Mouse (Mus musculus) kidney, embryonic 14.5 days (tissue): ENCODE measurements around the gene Mdc1. TPM values are rescaled to one million over a fixed set of nuclear protein-coding genes. Genes with fewer than 3 reads are reported as not detected.

Experiments used
- ATAC-seq: fragments of 200-750 bp; cut with Nextera tagmentation; 2 replicates; pipeline ENCODE4 v1.8.0; 2017; ENCODE audit warnings: moderate number of reproducible peaks, mild to moderate bottlenecking, moderate TSS enrichment, moderate library complexity; ENCODE audit not compliant: low FRiP score, low TSS enrichment
- H3K27ac ChIP-seq: fragments of 300-500 bp; sonication (generic); 2 replicates; pipeline ENCODE4 v1.5.1; 2014; ENCODE audit warnings: low read depth, mild to moderate bottlenecking, low read length, moderate library complexity, mixed read lengths
- H3K27me3 ChIP-seq: fragments of 300-500 bp; sonication (generic); 2 replicates; pipeline ENCODE4 v1.6.1; 2014; ENCODE audit warnings: mild to moderate bottlenecking, low read length; ENCODE audit not compliant: control insufficient read depth, insufficient read depth
- H3K36me3 ChIP-seq: fragments of 300-500 bp; sonication (generic); 2 replicates; pipeline ENCODE4 v1.6.1; 2014; ENCODE audit warnings: low read length, mixed read lengths; ENCODE audit not compliant: control insufficient read depth, insufficient read depth
- H3K4me1 ChIP-seq: fragments of 300-500 bp; sonication (generic); 2 replicates; pipeline ENCODE4 v1.6.1; 2014; ENCODE audit warnings: low read length, mixed read lengths; ENCODE audit not compliant: control insufficient read depth, insufficient read depth
- H3K4me2 ChIP-seq: fragments of 300-500 bp; sonication (generic); replicated peaks from 2 replicates; pipeline ENCODE4 v1.6.1; 2014; ENCODE audit warnings: low read depth, mild to moderate bottlenecking, low read length
- H3K4me3 ChIP-seq: fragments of 300-500 bp; sonication (generic); 2 replicates; pipeline ENCODE4 v1.5.1; 2014; ENCODE audit warnings: mild to moderate bottlenecking, low read length
- H3K9ac ChIP-seq: fragments of 300-500 bp; sonication (generic); 2 replicates; pipeline ENCODE4 v1.6.1; 2014; ENCODE audit warnings: low read depth, mild to moderate bottlenecking, low read length, moderate library complexity
- H3K9me3 ChIP-seq: fragments of 300-500 bp; sonication (generic); 2 replicates; pipeline ENCODE4 v1.6.1; 2016; ENCODE audit warnings: low read length; ENCODE audit not compliant: control insufficient read depth
- WGBS: fragments of 180-500 bp; shearing (Covaris S2); extraction: QIAGEN DNeasy Blood & Tissue Kit; methylation state at CpG from one replicate; pipeline ENCODE4 v1.1.7; 2014; 5-methylcytosine and 5-hydroxymethylcytosine counted together
- polyA plus RNA-seq: library from polyadenylated mRNA; unstranded; fragments of >200 nt; fragmentation: Nextera tagmentation; extraction: Ambion mirVana; gene quantifications from 2 replicates; pipeline ENCODE4 v1.2.1, GENCODE M21; 2014

Gene Mdc1
- polyA plus RNA-seq, 1 experiment from 2014 or later = 16.5 TPM

- no peak for ATAC-seq
- Histone ChIP-seq H3K4me3 (no peak overlapping the region), H3K36me3 (peaks cover 20% of the 10 kb centered on the region), H3K27ac (no peak overlapping the region), H3K4me1 (peaks cover 10% of the 10 kb centered on the region; the same call in 1 of the 2 replicates), H3K4me2 (no peak overlapping the region), H3K27me3 (no peaks in the 10 kb centered on the region), H3K9me3 (no peaks in the 10 kb centered on the region), H3K9ac (no peak overlapping the region)
- 45% methylated on average over 2 of the region's 2 CpGs for WGBS
Measured at GRCm38 (mm10) chr17:35859835-35860234, 18.5 kb downstream of the Mdc1 start.

DNA sequence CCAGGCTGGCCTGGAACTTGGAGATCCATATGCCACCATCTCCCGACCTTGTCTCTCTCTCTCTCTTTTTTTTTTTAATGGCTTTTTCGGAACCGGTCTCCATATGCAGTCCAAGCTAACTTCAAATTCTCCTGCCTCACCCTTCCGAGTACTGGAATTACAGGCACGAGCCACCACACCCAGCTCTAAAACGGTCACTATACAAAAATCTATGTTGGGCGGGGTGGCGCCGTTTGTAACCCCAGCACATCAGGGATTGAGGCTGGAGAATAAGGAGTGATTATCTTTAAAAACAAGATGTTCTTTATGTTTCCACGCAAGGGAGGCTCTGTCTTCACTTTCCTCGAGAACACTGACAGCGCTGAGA is 19.5 kb downstream of the Mdc1 start:
- H3K27ac ChIP-seq = peak overlapping the region; percentile 75; the same call in 1 of the 2 replicates
- WGBS = 3% methylated on average over 12 of the region's 12 CpGs
- peak; percentile 10 for ATAC-seq
- peak overlapping the region; percentile 73 for H3K9ac ChIP-seq
- H3K4me1 ChIP-seq = peaks cover 13% of the 10 kb centered on the region; the same call in 1 of the 2 replicates
- H3K4me2 ChIP-seq = peak overlapping the region; percentile 51
- peaks cover 18% of the 10 kb centered on the region for H3K36me3 ChIP-seq
- no peaks in the 10 kb centered on the region for H3K9me3 ChIP-seq
- no peaks in the 10 kb centered on the region for H3K27me3 ChIP-seq
- peak overlapping the region; percentile 77 for H3K4me3 ChIP-seq

- H3K9me3 ChIP-seq = no peaks in the 10 kb centered on the region
- WGBS = under 1% methylated on average over 47 of the region's 47 CpGs
- H3K27ac ChIP-seq = peak within 1 kb of the TSS; percentile 75
- H3K4me3 ChIP-seq = peak within 1 kb of the TSS; percentile 77
- peak within 1 kb of the TSS; percentile 73 for H3K9ac ChIP-seq
- no peaks in the 10 kb centered on the region for H3K27me3 ChIP-seq
- ATAC-seq = peak; percentile 91
- H3K36me3 ChIP-seq = peaks cover 18% of the 10 kb centered on the region
- H3K4me1 ChIP-seq = peaks cover 13% of the 10 kb centered on the region; the same call in 1 of the 2 replicates
- H3K4me2 ChIP-seq = peak within 1 kb of the TSS; percentile 51
Measured at GRCm38 (mm10) chr17:35861198-35861857, 20.0 kb downstream of the Mdc1 start, which contains the start of gene Nrm. Gene Nrm, plus strand, starts transcription at chr17:35861318.

DNA sequence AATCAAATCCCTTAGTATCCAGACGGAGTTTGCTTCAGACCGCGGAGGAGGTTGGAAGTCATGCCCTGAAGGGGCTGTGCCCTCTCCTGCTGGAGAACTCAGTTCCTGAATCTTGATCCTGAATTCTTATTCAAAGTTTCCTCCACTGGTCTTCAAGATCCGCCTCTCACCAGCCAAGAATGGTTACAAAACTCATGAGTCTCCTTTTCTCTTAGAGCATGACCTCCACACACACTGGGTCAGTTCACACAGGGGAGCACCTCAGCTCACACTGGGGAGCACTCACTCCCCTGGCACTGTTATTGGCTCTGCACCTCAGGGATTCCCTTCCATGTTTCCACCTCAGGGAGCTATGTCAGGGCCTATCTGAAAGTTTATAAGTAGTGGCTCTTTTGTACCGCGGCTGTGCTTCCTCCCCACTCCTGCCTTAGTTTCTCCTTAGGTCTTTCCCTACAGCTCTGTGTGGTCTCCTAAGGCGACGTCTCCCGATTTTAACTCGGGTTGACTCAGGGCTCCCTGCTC is 23.6 kb downstream of the Mdc1 start:
- Histone ChIP-seq H3K9me3 (no peaks in the 10 kb centered on the region), H3K9ac (peak overlapping the region; percentile 60), H3K27me3 (no peaks in the 10 kb centered on the region), H3K36me3 (no peaks in the 10 kb centered on the region), H3K4me3 (peak overlapping the region; percentile 54), H3K4me2 (peak overlapping the region; percentile 58), H3K27ac (peak overlapping the region; percentile 91), H3K4me1 (peaks cover 41% of the 10 kb centered on the region)
- no peak for ATAC-seq
- WGBS = 24% methylated on average over 10 of the region's 10 CpGs

GRCm38 (mm10) chr17:35865481-35866280 is 24.4 kb downstream of the Mdc1 start, which contains the start of gene Ppp1r18:
Gene Ppp1r18, plus strand, starts transcription at chr17:35865593.
- no peaks in the 10 kb centered on the region for H3K9me3 ChIP-seq
- WGBS = 1% methylated on average over 46 of the region's 48 CpGs
- peak within 1 kb of the TSS; percentile 54 for H3K4me3 ChIP-seq
- H3K36me3 ChIP-seq = no peaks in the 10 kb centered on the region
- H3K27me3 ChIP-seq = no peaks in the 10 kb centered on the region
- H3K27ac ChIP-seq = peak within 1 kb of the TSS; percentile 91
- H3K4me1 ChIP-seq = peaks cover 44% of the 10 kb centered on the region
- peak within 1 kb of the TSS; percentile 60 for H3K9ac ChIP-seq
- peak within 1 kb of the TSS; percentile 58 for H3K4me2 ChIP-seq
- peak; percentile 65 for ATAC-seq

DNA sequence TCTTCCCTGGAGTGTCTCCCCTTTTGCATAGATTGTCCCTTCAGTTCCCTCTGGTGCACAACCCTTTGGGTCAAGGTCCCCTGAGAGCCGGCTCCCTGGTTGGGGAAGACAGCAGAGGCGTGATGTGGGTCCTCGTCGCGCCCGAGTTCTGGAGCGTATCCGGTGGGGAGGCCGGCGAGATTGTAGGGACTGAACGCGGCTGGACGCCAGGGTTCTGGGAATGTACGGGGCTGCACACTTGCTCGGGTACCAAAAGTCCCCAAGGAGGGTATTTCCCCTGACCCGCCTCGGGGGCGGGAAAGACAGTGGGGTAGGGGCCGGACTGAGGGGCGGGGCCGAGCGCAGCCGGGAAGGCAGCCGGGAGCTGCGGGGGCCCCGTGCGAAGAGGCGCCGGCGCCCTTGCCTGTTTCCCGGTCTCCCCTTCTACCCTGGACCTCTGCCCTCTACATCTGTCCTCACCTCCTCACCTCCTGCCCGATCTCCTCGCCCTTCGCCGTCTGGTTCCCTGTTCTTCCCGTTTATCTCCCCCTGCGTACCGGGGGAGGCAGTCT is 25.0 kb downstream of the Mdc1 start:
- Histone ChIP-seq H3K36me3 (0 out of 2 replicates have a peak, but pooled peaks cover 3% of the 10 kb centered on the region), H3K9me3 (no peaks in the 10 kb centered on the region), H3K9ac (peak overlapping the region; percentile 60), H3K27me3 (no peaks in the 10 kb centered on the region), H3K4me3 (peak overlapping the region; percentile 54), H3K4me2 (peak overlapping the region; percentile 58), H3K4me1 (peaks cover 41% of the 10 kb centered on the region), H3K27ac (peak overlapping the region; percentile 91)
- ATAC-seq = peak; percentile 50
- under 1% methylated on average over 35 of the region's 38 CpGs for WGBS

DNA sequence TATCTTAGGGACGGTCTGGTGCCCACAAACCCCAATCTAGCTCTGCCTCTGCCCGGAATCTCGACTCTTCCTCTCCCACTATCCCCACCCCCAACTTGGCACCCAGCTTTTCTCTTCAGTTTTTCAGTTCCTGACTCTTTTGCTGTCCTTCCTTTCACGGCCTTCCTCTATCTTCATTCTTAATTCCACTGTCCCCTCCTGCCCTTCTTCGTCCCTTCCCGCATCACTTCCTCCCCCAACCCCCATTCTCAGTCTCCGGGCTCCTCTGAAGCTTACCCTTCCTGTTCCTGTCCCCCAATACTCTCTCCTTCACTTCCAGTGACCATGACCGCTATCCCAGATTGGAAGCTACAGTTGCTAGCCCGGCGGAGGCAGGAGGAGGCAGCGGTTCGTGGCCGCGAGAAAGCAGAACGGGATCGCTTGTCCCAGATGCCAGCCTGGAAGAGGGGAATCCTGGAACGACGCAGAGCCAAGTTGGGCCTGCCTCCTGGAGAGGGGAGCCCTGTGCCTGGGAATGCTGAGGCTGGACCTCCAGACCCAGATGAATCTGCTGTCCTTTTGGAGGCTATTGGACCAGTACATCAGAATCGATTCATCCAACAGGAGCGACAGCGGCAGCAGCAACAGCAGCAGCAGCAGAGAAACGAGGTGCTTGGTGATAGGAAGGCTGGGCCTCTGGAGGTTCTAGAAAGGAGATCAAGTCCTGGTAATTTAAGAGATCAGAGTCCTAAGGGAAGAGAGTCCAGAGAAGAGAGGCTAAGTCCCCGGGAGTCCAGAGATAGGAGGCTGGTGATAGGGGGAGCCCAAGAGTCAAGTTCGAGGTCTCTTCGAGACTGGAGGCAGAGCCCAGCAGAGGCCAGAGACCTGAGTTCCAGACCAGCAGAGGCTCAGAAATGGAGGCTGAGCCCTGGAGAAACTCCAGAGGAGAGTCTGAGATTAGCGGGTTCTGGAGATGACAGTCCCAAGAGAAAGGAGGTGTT is 25.9 kb downstream of the Mdc1 start:
- H3K4me1 ChIP-seq = peaks cover 41% of the 10 kb centered on the region
- ATAC-seq = no peak
- WGBS = 11% methylated on average over 26 of the region's 26 CpGs
- H3K4me3 ChIP-seq = peak overlapping the region; percentile 54
- H3K36me3 ChIP-seq = 0 out of 2 replicates have a peak, but pooled peaks cover 3% of the 10 kb centered on the region
- peak overlapping the region; percentile 60 for H3K9ac ChIP-seq
- no peaks in the 10 kb centered on the region for H3K27me3 ChIP-seq
- peak overlapping the region; percentile 58 for H3K4me2 ChIP-seq
- H3K27ac ChIP-seq = peak overlapping the region; percentile 91
- H3K9me3 ChIP-seq = no peaks in the 10 kb centered on the region
